Comparison of ENCODE assay signal across 12 mouse cellular contexts in the genomic region with DNA sequence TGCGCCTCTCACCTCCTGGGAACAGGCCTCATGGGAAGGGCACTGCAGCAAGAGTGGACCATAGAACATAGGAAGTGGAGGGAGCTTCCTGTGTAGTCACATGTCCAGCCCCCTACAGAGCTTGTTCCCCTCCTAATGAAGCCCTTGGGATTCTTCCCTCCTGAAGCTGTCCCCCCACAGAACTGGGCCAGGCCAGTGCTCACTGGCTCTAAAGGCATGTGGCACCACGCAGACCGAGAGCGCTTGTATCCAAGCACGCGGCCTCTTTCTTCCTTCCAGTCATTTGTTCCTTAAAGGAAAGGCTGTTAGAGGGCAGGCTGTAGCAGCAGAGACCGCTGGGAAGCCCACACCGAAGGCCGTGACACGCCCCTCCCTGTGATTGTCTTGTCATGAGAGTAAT. TPM values are rescaled to one million over a fixed set of nuclear protein-coding genes. Genes with fewer than 3 reads are reported as not detected.
DNase-seq lines count a peak whose midpoint lies in the region; ATAC-seq and TF ChIP-seq lines count a peak whose summit lies in the region.
"Had no signal": no experiment of that assay in that cellular context is flagged by ENCODE, and none has a peak within 500 bp of the region (broad histone marks: within the 10 kb centered on the region; RNA-seq: fewer than 3 reads in every experiment).

No protein-coding gene starts in this region.

- H3K27ac ChIP-seq in heart, embryonic 13.5 days (replicated peaks): peak overlapping the region; percentile 44
- peak overlapping the region; percentile 54; the same call in 1 of the 2 replicates for H3K27ac ChIP-seq in lung, embryonic 14.5 days (ENCODE audit: low read depth)
- H3K27ac ChIP-seq: midbrain, embryonic 15.5 days had no signal

- 0 out of 2 replicates have a peak, but pooled peaks cover 3% of the 10 kb centered on the region for H3K36me3 ChIP-seq in heart, embryonic 13.5 days
- peaks cover 6% of the 10 kb centered on the region; the same call in 1 of the 2 replicates for H3K36me3 ChIP-seq in lung, embryonic 14.5 days (ENCODE audit: insufficient read depth)
- H3K36me3 ChIP-seq: midbrain, embryonic 15.5 days had no signal

- H3K4me1 ChIP-seq in heart, embryonic 13.5 days: peaks cover 83% of the 10 kb centered on the region
- H3K4me1 ChIP-seq in lung, embryonic 14.5 days (ENCODE audit: insufficient read depth): peaks cover 23% of the 10 kb centered on the region

- 80% methylated on average over 10 of the region's 10 CpGs for WGBS in heart, embryonic 13.5 days
- WGBS in lung, embryonic 14.5 days: 80% methylated on average over 10 of the region's 10 CpGs

- no peaks in the 10 kb centered on the region for H3K9me3 ChIP-seq in heart, embryonic 13.5 days
- no peaks in the 10 kb centered on the region for H3K9me3 ChIP-seq in lung, embryonic 14.5 days (ENCODE audit: low read depth, low read length)
- H3K9me3 ChIP-seq: midbrain, embryonic 15.5 days had no signal

- H3K27me3 ChIP-seq in heart, embryonic 13.5 days (replicated peaks): no peaks in the 10 kb centered on the region
- H3K27me3 ChIP-seq in lung, embryonic 14.5 days (ENCODE audit: insufficient read depth, low read length): no peaks in the 10 kb centered on the region
- H3K27me3 ChIP-seq: midbrain, embryonic 15.5 days had no signal

- no peak overlapping the region for H3K4me2 ChIP-seq in heart, embryonic 13.5 days
- no peak overlapping the region for H3K4me2 ChIP-seq in lung, embryonic 14.5 days
- H3K4me2 ChIP-seq: midbrain, embryonic 15.5 days had no signal

- no peak for DNase-seq in heart, adult 8-10 months (ENCODE audit: low spot score)
- DNase-seq in lung, embryonic 14.5 days: no peak
- no peak for DNase-seq in lung, postnatal 14 days
- DNase-seq in retina, embryonic 14.5 days (ENCODE audit: low spot score): peak; percentile 57
- DNase-seq in yolk sac, embryonic 10.5 days (ENCODE audit: low spot score): no peak
- DNase-seq: adrenal gland, adult 2 months; cerebellum, adult 2 months; gastrocnemius, postnatal 14 days; thymus, postnatal 14 days had no signal

- TF ChIP-seq CTCF in lung, embryonic 14.5 days (IDR thresholded peaks at IDR 0.05; ENCODE audit: low read depth): no peak

- no peak overlapping the region for H3K9ac ChIP-seq in heart, embryonic 13.5 days
- no peak overlapping the region for H3K9ac ChIP-seq in lung, embryonic 14.5 days
- H3K9ac ChIP-seq: midbrain, embryonic 15.5 days had no signal

- no peak overlapping the region for H3K4me3 ChIP-seq in heart, embryonic 13.5 days
- H3K4me3 ChIP-seq in lung, embryonic 14.5 days (ENCODE audit: low read depth, low read length): no peak overlapping the region
- H3K4me3 ChIP-seq: midbrain, embryonic 15.5 days had no signal

- no peak for ATAC-seq in heart, embryonic 13.5 days (ENCODE audit: extremely low read depth, insufficient number of reproducible peaks, low FRiP score, low TSS enrichment)
- no peak for ATAC-seq in lung, embryonic 14.5 days (ENCODE audit: insufficient read depth)
- ATAC-seq in granulocyte monocyte progenitor cell, adult 5-6 weeks (replicated peaks; ENCODE audit: poor library complexity, severe bottlenecking): 0 out of 2 replicates have a peak, but pooled peaks have one; percentile 29
- ATAC-seq: midbrain, embryonic 15.5 days had no signal

RNA-seq across cellular contexts. Expression of a gene that starts 26.6 kb away (rescaled TPM):
- 3.4 and 4.3 TPM in 2 replicates for polyA plus RNA-seq in heart, embryonic 13.5 days (2015; fragmentation: Nextera tagmentation; extraction: Ambion mirVana)
- 10 to 100 TPM; 11.8 to 16.0 (median 14.2) TPM for total RNA-seq in heart, adult 8-10 months (2022)
- polyA plus RNA-seq in lung, embryonic 14.5 days (2014; fragmentation: Nextera tagmentation; extraction: Ambion mirVana): 5.4 and 7.9 TPM in 2 replicates
- total RNA-seq in granulocyte monocyte progenitor cell, adult 5-6 weeks (2014; fragmentation: Nextera tagmentation): 18.2 and 19.0 TPM in 2 replicates
- 6.1 TPM in 2 replicates for total RNA-seq in granulocyte monocyte progenitor cell, adult 5-6 weeks (2017)

RNA-seq across cellular contexts. Expression of a gene that starts 35.9 kb away (rescaled TPM):
- polyA plus RNA-seq in heart, embryonic 13.5 days (2015; fragmentation: Nextera tagmentation; extraction: Ambion mirVana): 6.9 and 7.4 TPM in 2 replicates
- total RNA-seq in heart, adult 8-10 months (2022): 1 to 10 TPM; 4.5 to 8.3 (median 7.1) TPM
- 8.9 and 9.9 TPM in 2 replicates for polyA plus RNA-seq in lung, embryonic 14.5 days (2014; fragmentation: Nextera tagmentation; extraction: Ambion mirVana)
- 18.2 and 23.9 TPM in 2 replicates for total RNA-seq in granulocyte monocyte progenitor cell, adult 5-6 weeks (2014; fragmentation: Nextera tagmentation)
- total RNA-seq in granulocyte monocyte progenitor cell, adult 5-6 weeks (2017): 5.7 and 6.3 TPM in 2 replicates
